Mouse (Mus musculus): ENCODE data around the gene Cacng4. TPM values are rescaled to one million over a fixed set of nuclear protein-coding genes. Genes with fewer than 3 reads are reported as not detected.
A peak's percentile ranks its signal among the peaks of the same experiment; 100 is the strongest.

The Cacng4 gene
- polyA plus RNA-seq, 1 experiment from 2014 or later, result 4.9 TPM

DNA sequence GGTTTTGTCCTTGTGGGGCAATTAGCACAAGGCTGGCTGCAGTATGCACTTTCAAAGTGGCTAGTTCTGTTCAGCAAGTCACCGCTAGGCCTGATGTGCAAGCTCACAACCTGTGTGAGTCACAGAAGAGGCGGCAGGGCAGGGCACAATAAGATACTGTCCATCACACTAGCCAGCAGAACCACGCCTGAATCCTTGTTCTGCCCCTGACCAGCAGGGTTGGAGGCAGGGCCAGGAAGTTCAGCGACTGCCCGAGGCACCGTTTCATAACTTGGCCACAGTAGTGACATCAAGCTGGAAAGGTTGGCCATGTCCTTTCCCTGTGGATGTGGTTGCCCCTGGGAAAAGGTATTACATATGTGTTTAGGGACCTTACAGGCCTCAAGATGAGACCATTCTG lies 56.5 kb downstream of the Cacng4 start:
- Histone ChIP-seq H3K9ac (ENCODE audit: low read depth, low read length) (no peak overlapping the region), H3K27ac (replicated peaks; ENCODE audit: low read depth, low read length) (no peak overlapping the region), H3K36me3 (ENCODE audit: control insufficient read depth, insufficient read depth, low read length) (peaks cover 16% of the 10 kb centered on the region; the same call in 1 of the 2 replicates), H3K4me3 (ENCODE audit: low read depth, low read length) (no peak overlapping the region), H3K4me2 (ENCODE audit: low read depth, low read length) (no peak overlapping the region), H3K9me3 (ENCODE audit: control insufficient read depth, low read length) (no peaks in the 10 kb centered on the region), H3K27me3 (replicated peaks; ENCODE audit: control insufficient read depth, insufficient read depth, low read length) (no peaks in the 10 kb centered on the region), H3K4me1 (ENCODE audit: control insufficient read depth, insufficient read depth, low read length) (no peaks in the 10 kb centered on the region)
- no peak for DNase-seq (ENCODE audit: low spot score)
- ATAC-seq (ENCODE audit: low read depth), result no peak
- 73% methylated on average over 6 of the region's 6 CpGs for WGBS

DNA sequence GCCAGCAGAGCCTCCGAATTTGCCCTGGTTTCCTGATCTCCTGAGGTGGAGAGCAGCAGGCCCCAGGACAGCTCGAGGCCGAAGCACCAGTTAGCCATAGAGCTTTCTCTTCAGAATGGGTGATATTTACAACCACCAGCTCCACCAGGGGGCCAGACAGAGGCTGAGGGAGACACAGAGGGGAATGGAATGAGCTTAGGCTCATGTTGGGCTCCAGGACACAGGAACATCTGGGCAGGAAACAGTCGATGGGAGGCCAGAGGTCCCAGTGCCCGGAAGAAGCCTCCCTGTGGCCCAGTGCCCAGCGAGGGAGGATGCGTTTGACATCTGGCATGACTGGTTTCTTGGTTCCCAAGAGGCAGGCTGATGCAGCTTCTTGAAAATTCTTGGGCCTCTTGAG lies 60.2 kb downstream of the Cacng4 start:
- Histone ChIP-seq H3K27ac (replicated peaks; ENCODE audit: low read depth, low read length) (no peak overlapping the region), H3K4me3 (ENCODE audit: low read depth, low read length) (no peak overlapping the region), H3K4me1 (ENCODE audit: control insufficient read depth, insufficient read depth, low read length) (no peaks in the 10 kb centered on the region), H3K9me3 (ENCODE audit: control insufficient read depth, low read length) (no peaks in the 10 kb centered on the region), H3K4me2 (ENCODE audit: low read depth, low read length) (no peak overlapping the region), H3K36me3 (ENCODE audit: control insufficient read depth, insufficient read depth, low read length) (peaks cover 16% of the 10 kb centered on the region; the same call in 1 of the 2 replicates), H3K27me3 (replicated peaks; ENCODE audit: control insufficient read depth, insufficient read depth, low read length) (no peaks in the 10 kb centered on the region), H3K9ac (ENCODE audit: low read depth, low read length) (no peak overlapping the region)
- DNase-seq (ENCODE audit: low spot score) (no peak), ATAC-seq (ENCODE audit: low read depth) (no peak)
- 79% methylated on average over 7 of the region's 7 CpGs for WGBS

DNA sequence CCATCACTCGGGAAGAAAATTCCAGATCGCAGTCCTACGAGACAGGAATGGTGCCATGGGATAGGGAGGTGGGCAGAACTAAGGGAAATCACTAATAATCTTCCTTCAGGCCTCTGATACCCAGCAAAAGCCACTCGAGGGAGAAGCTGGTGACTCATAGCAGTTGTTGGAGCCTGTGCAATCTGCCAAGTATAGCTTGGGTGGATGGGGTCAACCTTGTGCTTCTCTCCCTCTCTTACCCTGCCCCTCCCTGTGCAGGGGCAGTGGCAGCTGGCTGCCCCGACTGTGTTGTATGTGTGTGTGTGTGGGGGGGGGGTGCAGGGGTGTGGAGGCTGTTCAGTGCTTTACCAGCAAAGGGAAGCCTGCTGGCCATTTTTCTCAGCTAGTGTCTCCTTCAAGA lies 62.9 kb downstream of the Cacng4 start:
- Histone ChIP-seq H3K36me3 (ENCODE audit: control insufficient read depth, insufficient read depth, low read length) (peaks cover 16% of the 10 kb centered on the region; the same call in 1 of the 2 replicates), H3K4me1 (ENCODE audit: control insufficient read depth, insufficient read depth, low read length) (no peaks in the 10 kb centered on the region), H3K4me2 (ENCODE audit: low read depth, low read length) (no peak overlapping the region), H3K9ac (ENCODE audit: low read depth, low read length) (no peak overlapping the region), H3K27ac (replicated peaks; ENCODE audit: low read depth, low read length) (no peak overlapping the region), H3K9me3 (ENCODE audit: control insufficient read depth, low read length) (no peaks in the 10 kb centered on the region), H3K27me3 (replicated peaks; ENCODE audit: control insufficient read depth, insufficient read depth, low read length) (no peaks in the 10 kb centered on the region), H3K4me3 (ENCODE audit: low read depth, low read length) (no peak overlapping the region)
- peak; percentile 34 for DNase-seq (ENCODE audit: low spot score)
- ATAC-seq (ENCODE audit: low read depth), result no peak
- 77% methylated on average over 5 of the region's 5 CpGs for WGBS

DNA sequence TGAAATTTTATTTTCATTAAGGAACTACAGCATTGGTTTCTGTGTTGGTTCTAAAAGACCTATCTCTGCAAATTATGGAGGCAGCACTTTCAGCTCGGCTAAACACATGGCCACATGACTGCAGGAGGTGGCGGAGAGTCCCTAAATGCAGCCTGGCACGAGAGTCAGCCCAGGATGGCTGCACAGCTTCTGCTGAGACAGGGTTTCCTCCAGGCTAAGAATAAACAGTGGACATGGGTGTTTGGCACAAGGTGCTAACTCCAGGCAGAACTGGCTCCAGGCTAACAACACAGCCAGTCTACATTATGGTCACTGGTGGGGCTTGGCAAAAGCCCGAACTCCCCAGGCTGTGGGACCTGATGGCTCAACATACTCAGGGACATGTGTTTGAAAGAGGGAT lies 63.4 kb downstream of the Cacng4 start:
- H3K4me1 ChIP-seq (ENCODE audit: control insufficient read depth, insufficient read depth, low read length), result no peaks in the 10 kb centered on the region
- ATAC-seq (ENCODE audit: low read depth), result no peak
- DNase-seq (ENCODE audit: low spot score), result no peak
- H3K36me3 ChIP-seq (ENCODE audit: control insufficient read depth, insufficient read depth, low read length), result peaks cover 16% of the 10 kb centered on the region; the same call in 1 of the 2 replicates
- no peak overlapping the region for H3K4me2 ChIP-seq (ENCODE audit: low read depth, low read length)
- 73% methylated on average over 4 of the region's 4 CpGs for WGBS
- no peak overlapping the region for H3K27ac ChIP-seq (replicated peaks; ENCODE audit: low read depth, low read length)
- H3K9me3 ChIP-seq (ENCODE audit: control insufficient read depth, low read length), result no peaks in the 10 kb centered on the region
- H3K9ac ChIP-seq (ENCODE audit: low read depth, low read length), result no peak overlapping the region
- no peak overlapping the region for H3K4me3 ChIP-seq (ENCODE audit: low read depth, low read length)
- no peaks in the 10 kb centered on the region for H3K27me3 ChIP-seq (replicated peaks; ENCODE audit: control insufficient read depth, insufficient read depth, low read length)

DNA sequence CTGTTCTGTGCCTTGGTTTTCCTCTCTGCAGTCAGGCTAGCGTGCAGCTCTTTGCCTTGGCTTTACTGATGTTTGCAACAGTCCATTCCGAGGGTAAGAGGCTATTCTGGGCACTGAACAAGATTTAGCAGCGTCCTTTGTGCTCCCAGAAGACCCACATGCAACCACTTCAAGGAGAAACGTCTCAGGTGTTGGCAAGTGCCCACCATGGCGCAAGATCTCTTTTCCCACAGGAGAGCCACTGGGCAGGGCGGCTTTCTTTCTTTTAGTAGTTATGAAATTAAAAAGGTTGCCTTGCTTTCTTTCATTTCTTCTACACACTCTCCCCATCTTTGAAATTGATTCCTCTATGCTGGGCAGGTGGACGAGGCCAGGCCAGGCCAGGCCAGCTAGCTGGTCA lies 65.2 kb downstream of the Cacng4 start:
- no peak for ATAC-seq (ENCODE audit: low read depth)
- WGBS, result 75% methylated on average over 7 of the region's 7 CpGs
- H3K4me1 ChIP-seq (ENCODE audit: control insufficient read depth, insufficient read depth, low read length), result no peaks in the 10 kb centered on the region

DNA sequence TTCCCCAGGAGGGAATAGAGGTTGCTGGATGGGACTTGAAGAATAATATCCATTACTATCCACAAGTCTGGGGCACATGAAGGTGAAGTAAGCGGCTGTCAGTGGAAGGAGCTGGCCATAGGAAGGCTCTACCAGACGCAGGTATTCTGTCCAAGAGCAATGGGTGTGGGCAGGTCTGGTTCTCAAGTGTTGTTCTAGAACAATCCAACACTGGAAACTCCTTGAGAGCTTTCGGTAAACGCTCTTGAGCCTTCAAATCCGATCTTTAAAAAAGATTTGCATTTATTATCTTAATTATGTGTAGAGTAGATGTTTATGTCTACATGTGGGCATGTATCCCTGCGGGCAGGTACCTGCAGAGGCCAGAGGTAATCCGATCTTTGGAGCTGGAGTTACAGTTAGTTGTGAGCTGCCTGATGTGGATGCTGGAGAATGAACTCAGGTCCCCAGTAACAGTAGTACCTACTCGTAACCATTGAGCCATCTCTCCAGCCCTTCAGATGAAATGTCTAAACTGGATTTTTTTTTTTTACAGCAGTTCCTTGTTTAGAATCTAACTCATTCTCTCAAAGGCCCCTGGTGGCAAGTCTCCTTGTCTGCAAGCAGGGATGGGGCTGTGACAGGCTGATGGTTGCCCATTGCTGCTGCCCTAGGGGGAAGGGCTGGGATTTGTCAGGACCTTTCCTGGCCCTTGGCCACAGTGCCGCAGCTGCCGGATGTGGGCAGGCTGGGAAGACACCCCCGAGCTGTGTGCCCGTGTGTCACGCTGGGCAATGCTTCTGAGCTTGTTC lies 66.1 kb downstream of the Cacng4 start:
- WGBS, result 73% methylated on average over 13 of the region's 13 CpGs
- Histone ChIP-seq H3K36me3 (ENCODE audit: control insufficient read depth, insufficient read depth, low read length) (no peaks in the 10 kb centered on the region), H3K9me3 (ENCODE audit: control insufficient read depth, low read length) (no peaks in the 10 kb centered on the region), H3K4me3 (ENCODE audit: low read depth, low read length) (no peak overlapping the region), H3K27ac (replicated peaks; ENCODE audit: low read depth, low read length) (no peak overlapping the region), H3K4me2 (ENCODE audit: low read depth, low read length) (no peak overlapping the region), H3K9ac (ENCODE audit: low read depth, low read length) (no peak overlapping the region), H3K27me3 (replicated peaks; ENCODE audit: control insufficient read depth, insufficient read depth, low read length) (no peaks in the 10 kb centered on the region), H3K4me1 (ENCODE audit: control insufficient read depth, insufficient read depth, low read length) (no peaks in the 10 kb centered on the region)
- ATAC-seq (ENCODE audit: low read depth) (no peak), DNase-seq (ENCODE audit: low spot score) (no peak)

More for the DNA sequence above, 65.2 kb downstream of the Cacng4 start:
- H3K4me2 ChIP-seq (ENCODE audit: low read depth, low read length), result no peak overlapping the region
- H3K27me3 ChIP-seq (replicated peaks; ENCODE audit: control insufficient read depth, insufficient read depth, low read length), result no peaks in the 10 kb centered on the region
- no peaks in the 10 kb centered on the region for H3K36me3 ChIP-seq (ENCODE audit: control insufficient read depth, insufficient read depth, low read length)
- no peak overlapping the region for H3K9ac ChIP-seq (ENCODE audit: low read depth, low read length)
- no peaks in the 10 kb centered on the region for H3K9me3 ChIP-seq (ENCODE audit: control insufficient read depth, low read length)
- DNase-seq (ENCODE audit: low spot score), result no peak
- H3K4me3 ChIP-seq (ENCODE audit: low read depth, low read length), result no peak overlapping the region
- no peak overlapping the region for H3K27ac ChIP-seq (replicated peaks; ENCODE audit: low read depth, low read length)

DNA sequence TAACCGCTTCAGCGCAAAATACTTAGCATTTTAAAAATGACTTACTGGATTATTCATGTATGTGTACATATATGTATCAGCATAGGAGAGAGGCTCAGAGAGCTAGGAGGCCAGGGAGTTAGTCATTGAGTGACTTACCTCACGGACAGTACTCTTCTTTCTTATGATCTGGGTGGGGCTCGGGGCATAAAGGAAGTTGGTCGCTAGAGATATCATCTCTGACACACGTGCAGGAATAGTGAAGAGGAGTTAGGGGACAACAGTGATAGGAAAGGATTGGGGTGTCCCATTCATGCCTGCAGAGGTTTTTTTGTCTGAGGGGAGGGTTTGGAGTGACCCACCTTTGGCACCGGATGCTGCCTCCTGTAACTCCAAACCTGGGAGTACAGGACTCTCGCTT lies 69.8 kb downstream of the Cacng4 start:
- H3K4me2 ChIP-seq (ENCODE audit: low read depth, low read length), result no peak overlapping the region
- ATAC-seq (ENCODE audit: low read depth) (no peak), DNase-seq (ENCODE audit: low spot score) (no peak)
- H3K9ac ChIP-seq (ENCODE audit: low read depth, low read length), result no peak overlapping the region
- H3K36me3 ChIP-seq (ENCODE audit: control insufficient read depth, insufficient read depth, low read length), result no peaks in the 10 kb centered on the region
- H3K4me3 ChIP-seq (ENCODE audit: low read depth, low read length), result no peak overlapping the region
- H3K4me1 ChIP-seq (ENCODE audit: control insufficient read depth, insufficient read depth, low read length), result no peaks in the 10 kb centered on the region
- H3K27ac ChIP-seq (replicated peaks; ENCODE audit: low read depth, low read length), result no peak overlapping the region
- H3K27me3 ChIP-seq (replicated peaks; ENCODE audit: control insufficient read depth, insufficient read depth, low read length), result no peaks in the 10 kb centered on the region
- 90% methylated on average over 8 of the region's 8 CpGs for WGBS
- H3K9me3 ChIP-seq (ENCODE audit: control insufficient read depth, low read length), result no peaks in the 10 kb centered on the region

DNA sequence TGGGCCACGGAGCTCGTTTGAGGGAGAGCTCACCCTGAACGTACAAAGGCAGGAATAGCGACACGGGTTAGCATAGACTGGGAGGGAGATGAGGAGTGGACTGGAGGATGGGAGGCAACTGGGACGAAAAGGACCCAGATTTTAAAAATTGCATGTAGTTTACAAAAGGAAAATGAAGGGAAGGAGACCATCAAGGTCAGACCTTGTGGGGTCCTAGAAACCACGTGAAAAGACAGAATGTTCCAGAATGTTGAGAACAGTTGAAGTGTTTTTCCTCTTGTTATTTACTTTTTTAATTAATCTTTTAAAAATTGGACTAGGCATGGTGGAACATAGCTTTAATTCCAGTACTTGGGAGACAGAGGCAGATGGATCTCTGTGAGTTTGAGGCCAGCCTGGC lies 73.3 kb downstream of the Cacng4 start:
- H3K4me1 ChIP-seq (ENCODE audit: control insufficient read depth, insufficient read depth, low read length), result no peaks in the 10 kb centered on the region
- WGBS, result 74% methylated on average over 7 of the region's 7 CpGs
- ATAC-seq (ENCODE audit: low read depth) (no peak), DNase-seq (ENCODE audit: low spot score) (no peak)
- H3K4me3 ChIP-seq (ENCODE audit: low read depth, low read length), result no peak overlapping the region
- no peak overlapping the region for H3K27ac ChIP-seq (replicated peaks; ENCODE audit: low read depth, low read length)
- no peak overlapping the region for H3K4me2 ChIP-seq (ENCODE audit: low read depth, low read length)
- no peak overlapping the region for H3K9ac ChIP-seq (ENCODE audit: low read depth, low read length)
- H3K27me3 ChIP-seq (replicated peaks; ENCODE audit: control insufficient read depth, insufficient read depth, low read length), result no peaks in the 10 kb centered on the region
- H3K36me3 ChIP-seq (ENCODE audit: control insufficient read depth, insufficient read depth, low read length), result no peaks in the 10 kb centered on the region
- H3K9me3 ChIP-seq (ENCODE audit: control insufficient read depth, low read length), result peaks cover 5% of the 10 kb centered on the region; the same call in 1 of the 2 replicates
